Mouse (Mus musculus) embryonic facial prominence, embryonic 15.5 days (tissue): ENCODE data around the gene Tmem177. TPM values are rescaled to one million over a fixed set of nuclear protein-coding genes. Genes with fewer than 3 reads are reported as not detected.

Experiments used
- ATAC-seq: fragments of 200-750 bp; cut with Nextera tagmentation; 2 replicates; pipeline ENCODE4 v1.8.0; 2017; ENCODE audit warnings: low read depth, moderate TSS enrichment; ENCODE audit not compliant: insufficient number of reproducible peaks, low FRiP score, low TSS enrichment
- H3K27ac ChIP-seq: fragments of 300-500 bp; sonication (generic); replicated peaks from 2 replicates; pipeline ENCODE4 v1.5.1; 2015; ENCODE audit warnings: mild to moderate bottlenecking, inconsistent platforms
- H3K27me3 ChIP-seq: fragments of 300-500 bp; sonication (generic); 2 replicates; pipeline ENCODE4 v1.6.1; 2015; ENCODE audit warnings: inconsistent platforms
- H3K36me3 ChIP-seq: fragments of 300-500 bp; sonication (generic); 2 replicates; pipeline ENCODE4 v1.6.1; 2015; ENCODE audit warnings: mild to moderate bottlenecking, inconsistent platforms
- H3K4me1 ChIP-seq: fragments of 300-500 bp; sonication (generic); 2 replicates; pipeline ENCODE4 v1.6.1; 2015; ENCODE audit warnings: inconsistent platforms
- H3K4me2 ChIP-seq: fragments of 300-500 bp; sonication (generic); replicated peaks from 2 replicates; pipeline ENCODE4 v1.6.1; 2015; ENCODE audit warnings: mild to moderate bottlenecking, inconsistent platforms
- H3K4me3 ChIP-seq: fragments of 300-500 bp; sonication (generic); replicated peaks from 2 replicates; pipeline ENCODE4 v1.5.1; 2015; ENCODE audit warnings: mild to moderate bottlenecking, inconsistent platforms
- H3K9ac ChIP-seq: fragments of 300-500 bp; sonication (generic); 2 replicates; pipeline ENCODE4 v1.6.1; 2015; ENCODE audit warnings: inconsistent platforms
- H3K9me3 ChIP-seq: fragments of 300-500 bp; sonication (generic); replicated peaks from 2 replicates; pipeline ENCODE4 v1.6.1; 2016; ENCODE audit warnings: inconsistent platforms
- WGBS: fragments of 180-500 bp; shearing (Covaris S2); methylation state at CpG from one replicate; pipeline ENCODE4 v1.1.7; 2015; 5-methylcytosine and 5-hydroxymethylcytosine counted together
- polyA plus RNA-seq: library from polyadenylated mRNA; unstranded; fragments of >200 nt; fragmentation: Nextera tagmentation; extraction: Ambion mirVana; gene quantifications from 2 replicates; pipeline ENCODE4 v1.2.1, GENCODE M21; 2015

Tmem177 gene
- polyA plus RNA-seq, 1 experiment from 2014 or later = 8.1 TPM

DNA sequence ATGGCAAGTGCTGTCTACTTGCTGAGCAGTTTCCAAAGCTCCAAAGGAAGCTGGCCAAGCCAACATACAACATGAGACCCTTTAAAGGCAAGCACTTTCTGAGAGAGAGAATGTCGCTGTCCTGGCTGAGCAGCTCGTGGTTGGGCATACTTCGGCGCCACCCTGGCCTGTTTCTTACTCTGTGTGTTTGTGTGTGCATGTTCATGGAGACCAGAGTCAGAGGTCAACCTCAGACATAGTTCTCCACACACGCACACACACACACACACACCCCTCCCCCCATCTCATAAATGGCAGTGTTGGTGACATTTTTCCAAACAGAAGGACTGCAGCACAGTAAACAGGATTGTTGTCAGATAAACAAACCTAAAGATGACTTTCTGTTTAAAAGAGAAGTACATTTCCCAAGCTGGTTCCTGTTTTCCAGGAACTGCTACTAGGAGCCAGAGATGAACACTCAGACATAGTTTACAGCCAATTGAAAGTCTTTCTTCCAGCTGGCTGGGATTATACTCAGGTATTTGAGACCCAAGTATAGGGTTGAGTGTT, 3.9 kb upstream of the Tmem177 start:
- Histone ChIP-seq H3K9me3 (no peaks in the 10 kb centered on the region), H3K36me3 (no peaks in the 10 kb centered on the region), H3K27me3 (no peaks in the 10 kb centered on the region), H3K9ac (no peak overlapping the region), H3K27ac (no peak overlapping the region), H3K4me3 (no peak overlapping the region), H3K4me2 (no peak overlapping the region), H3K4me1 (no peaks in the 10 kb centered on the region)
- whole genome bisulfite sequencing = 82% methylated on average over 5 of the region's 5 CpGs
- ATAC-seq = no peak

- no peak for ATAC-seq
- H3K9ac ChIP-seq = no peak overlapping the region
- no peak overlapping the region for H3K4me2 ChIP-seq
- no peak overlapping the region for H3K27ac ChIP-seq
- peaks cover 16% of the 10 kb centered on the region; the same call in 1 of the 2 replicates for H3K36me3 ChIP-seq
- no peaks in the 10 kb centered on the region for H3K9me3 ChIP-seq
- no peaks in the 10 kb centered on the region for H3K27me3 ChIP-seq
- H3K4me3 ChIP-seq = no peak overlapping the region
- 69% methylated on average over 2 of the region's 2 CpGs for WGBS
- peaks cover 11% of the 10 kb centered on the region for H3K4me1 ChIP-seq
Observed at GRCm38 (mm10) chr1:119907206-119907748, 5.7 kb downstream of the Tmem177 start.

GRCm38 (mm10) chr1:119903231-119903620, 9.8 kb downstream of the Tmem177 start:
- no peak overlapping the region for H3K9ac ChIP-seq
- no peak overlapping the region for H3K4me3 ChIP-seq
- peak overlapping the region; percentile 17; the same call in 1 of the 2 replicates for H3K27ac ChIP-seq
- no peaks in the 10 kb centered on the region for H3K27me3 ChIP-seq
- no peak overlapping the region; the same call in 1 of the 2 replicates for H3K4me2 ChIP-seq
- no peaks in the 10 kb centered on the region for H3K9me3 ChIP-seq
- H3K36me3 ChIP-seq = no peaks in the 10 kb centered on the region
- peaks cover 17% of the 10 kb centered on the region for H3K4me1 ChIP-seq
- WGBS = 22% methylated on average over 6 of the region's 6 CpGs
- 0 out of 2 replicates have a peak, but pooled peaks have one; percentile 21 for ATAC-seq

DNA sequence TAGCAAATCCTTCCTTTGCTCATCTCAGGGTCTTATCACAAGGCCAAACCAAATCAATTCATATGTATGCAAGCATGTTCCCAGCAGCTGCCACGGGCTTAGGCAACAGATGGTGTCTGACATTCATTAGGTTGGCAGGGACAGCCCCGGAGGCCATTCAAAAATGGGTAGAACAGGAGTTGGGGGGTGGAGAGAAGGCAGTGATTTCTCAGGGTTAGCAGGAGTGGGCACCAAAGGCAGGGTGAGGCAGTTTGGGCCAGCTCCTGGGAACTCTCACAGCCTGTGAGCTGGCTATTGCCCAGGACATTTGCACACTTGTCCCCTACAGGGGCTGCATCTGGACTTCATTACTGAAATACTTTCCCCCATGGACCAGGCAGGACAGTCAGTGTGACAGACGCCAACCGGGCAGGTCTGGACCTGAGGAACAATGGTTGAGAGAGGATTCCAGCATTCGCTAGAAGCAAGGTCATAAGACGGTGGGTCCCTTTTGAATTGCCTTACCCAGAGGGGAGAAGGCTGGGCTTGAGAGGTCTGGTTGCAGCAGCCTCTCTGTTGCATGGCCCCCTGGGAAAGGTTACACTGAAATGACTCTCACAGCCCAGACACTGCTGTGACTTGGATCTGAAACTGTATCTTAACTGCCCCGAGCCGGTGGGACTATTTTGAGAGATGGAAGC, 10.3 kb downstream of the Tmem177 start:
- Histone ChIP-seq H3K4me3 (no peak overlapping the region), H3K27ac (peak overlapping the region; percentile 17; the same call in 1 of the 2 replicates), H3K4me1 (peaks cover 17% of the 10 kb centered on the region), H3K27me3 (no peaks in the 10 kb centered on the region), H3K9me3 (no peaks in the 10 kb centered on the region), H3K4me2 (no peak overlapping the region; the same call in 1 of the 2 replicates), H3K9ac (no peak overlapping the region), H3K36me3 (no peaks in the 10 kb centered on the region)
- peak; percentile 56; the same call in 1 of the 2 replicates for ATAC-seq
- WGBS = 10% methylated on average over 8 of the region's 8 CpGs

GRCm38 (mm10) chr1:119899195-119900123, 13.5 kb downstream of the Tmem177 start:
- Histone ChIP-seq H3K36me3 (no peaks in the 10 kb centered on the region), H3K9me3 (no peaks in the 10 kb centered on the region), H3K4me3 (no peak overlapping the region), H3K27ac (no peak overlapping the region), H3K4me1 (peaks cover 24% of the 10 kb centered on the region), H3K4me2 (no peak overlapping the region), H3K9ac (no peak overlapping the region), H3K27me3 (no peaks in the 10 kb centered on the region)
- WGBS = 69% methylated on average over 11 of the region's 11 CpGs
- ATAC-seq = 0 out of 2 replicates have a peak, but pooled peaks have one; percentile 31

DNA sequence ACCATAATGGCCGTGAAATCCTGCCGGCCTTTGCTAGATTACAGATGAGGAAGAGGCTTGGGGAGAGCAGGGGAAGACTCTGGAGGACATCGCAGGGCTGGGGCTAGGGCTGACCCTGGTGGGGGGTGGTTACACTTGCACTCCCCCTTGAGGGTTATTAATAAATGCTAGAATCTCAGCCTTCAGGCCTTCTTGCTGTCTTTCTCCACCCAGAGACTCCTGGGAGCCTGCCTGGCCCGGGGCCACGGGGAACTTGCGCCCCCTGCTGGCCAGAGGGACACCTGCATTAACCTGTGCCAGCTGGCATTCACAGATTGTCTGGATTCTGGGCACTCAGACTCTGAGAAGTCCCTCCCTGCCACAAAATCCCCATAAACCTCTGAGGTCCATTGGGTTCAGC, 18.1 kb downstream of the Tmem177 start:
- H3K4me3 ChIP-seq = no peak overlapping the region
- peaks cover 10% of the 10 kb centered on the region; the same call in 1 of the 2 replicates for H3K4me1 ChIP-seq
- no peaks in the 10 kb centered on the region for H3K36me3 ChIP-seq
- no peak for ATAC-seq
- H3K9ac ChIP-seq = no peak overlapping the region
- no peaks in the 10 kb centered on the region for H3K27me3 ChIP-seq
- no peak overlapping the region for H3K4me2 ChIP-seq
- H3K27ac ChIP-seq = no peak overlapping the region
- WGBS = 29% methylated on average over 6 of the region's 6 CpGs
- no peaks in the 10 kb centered on the region for H3K9me3 ChIP-seq

GRCm38 (mm10) chr1:119893600-119893999, 19.4 kb downstream of the Tmem177 start:
- ATAC-seq = no peak
- H3K4me2 ChIP-seq = no peak overlapping the region
- H3K4me1 ChIP-seq = 0 out of 2 replicates have a peak, but pooled peaks cover 6% of the 10 kb centered on the region
- no peaks in the 10 kb centered on the region for H3K9me3 ChIP-seq
- no peaks in the 10 kb centered on the region for H3K36me3 ChIP-seq
- no peak overlapping the region for H3K4me3 ChIP-seq
- no peaks in the 10 kb centered on the region for H3K27me3 ChIP-seq
- H3K27ac ChIP-seq = no peak overlapping the region
- no peak overlapping the region for H3K9ac ChIP-seq
- WGBS = 80% methylated on average over 3 of the region's 3 CpGs

GRCm38 (mm10) chr1:119892933-119893332, 20.1 kb downstream of the Tmem177 start:
- Histone ChIP-seq H3K27me3 (no peaks in the 10 kb centered on the region), H3K4me3 (no peak overlapping the region), H3K27ac (no peak overlapping the region), H3K4me2 (no peak overlapping the region), H3K9me3 (no peaks in the 10 kb centered on the region), H3K36me3 (no peaks in the 10 kb centered on the region), H3K9ac (no peak overlapping the region), H3K4me1 (0 out of 2 replicates have a peak, but pooled peaks cover 6% of the 10 kb centered on the region)
- 61% methylated on average over 6 of the region's 6 CpGs for WGBS
- ATAC-seq = no peak

- Histone ChIP-seq H3K4me2 (no peak overlapping the region), H3K27ac (no peak overlapping the region), H3K9ac (no peak overlapping the region), H3K27me3 (no peaks in the 10 kb centered on the region), H3K4me1 (peaks cover 6% of the 10 kb centered on the region; the same call in 1 of the 2 replicates), H3K4me3 (no peak overlapping the region), H3K36me3 (no peaks in the 10 kb centered on the region), H3K9me3 (no peaks in the 10 kb centered on the region)
- WGBS = 75% methylated on average over 4 of the region's 4 CpGs
- no peak for ATAC-seq
Observed at GRCm38 (mm10) chr1:119891865-119892264, 21.1 kb downstream of the Tmem177 start.

DNA sequence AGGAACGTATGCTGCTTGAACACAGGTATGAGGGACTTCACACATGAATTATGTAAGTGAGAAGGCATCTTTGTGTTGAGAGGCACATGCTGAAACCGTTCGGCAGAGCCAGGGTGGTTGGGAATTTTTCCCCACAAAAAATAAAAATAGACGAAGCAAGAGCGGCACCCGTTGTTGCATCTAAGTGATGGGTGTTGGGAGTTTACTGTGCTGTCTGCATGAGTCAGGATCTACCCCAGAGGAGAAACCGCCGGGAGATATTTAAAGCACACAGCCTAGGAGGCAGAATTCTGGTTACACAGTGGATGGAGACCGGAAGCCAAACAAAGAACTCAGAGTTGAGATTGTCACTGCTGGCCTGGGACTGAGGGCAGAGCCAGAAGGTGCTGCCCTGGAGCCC, 21.9 kb downstream of the Tmem177 start:
- H3K27ac ChIP-seq = no peak overlapping the region
- no peak overlapping the region for H3K9ac ChIP-seq
- no peaks in the 10 kb centered on the region for H3K27me3 ChIP-seq
- peak; percentile 16; the same call in 1 of the 2 replicates for ATAC-seq
- peaks cover 14% of the 10 kb centered on the region for H3K4me1 ChIP-seq
- H3K4me2 ChIP-seq = no peak overlapping the region
- 81% methylated on average over 9 of the region's 9 CpGs for WGBS
- no peak overlapping the region for H3K4me3 ChIP-seq
- no peaks in the 10 kb centered on the region for H3K36me3 ChIP-seq
- no peaks in the 10 kb centered on the region for H3K9me3 ChIP-seq

DNA sequence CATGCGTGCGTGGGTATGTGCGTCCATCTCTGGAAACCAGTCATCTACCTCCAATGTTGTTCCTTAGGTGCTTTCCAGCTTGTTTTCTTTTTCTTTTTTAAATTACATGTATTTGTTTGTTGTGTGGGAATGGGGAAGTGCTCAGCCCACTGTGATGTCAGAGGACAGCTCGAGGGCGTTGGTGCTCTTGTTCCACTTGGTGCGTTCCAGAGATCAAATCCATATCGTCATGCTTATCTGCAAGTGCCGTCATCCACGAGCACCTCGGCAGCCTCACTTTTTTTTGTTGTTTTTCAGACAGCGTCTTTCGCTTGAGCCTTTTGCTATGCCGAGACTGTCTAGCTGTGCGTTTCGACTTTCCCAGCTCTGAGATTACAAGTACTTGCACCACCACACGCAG, 23.7 kb downstream of the Tmem177 start:
- Histone ChIP-seq H3K4me1 (peaks cover 9% of the 10 kb centered on the region), H3K27ac (no peak overlapping the region), H3K36me3 (no peaks in the 10 kb centered on the region), H3K4me3 (no peak overlapping the region), H3K4me2 (no peak overlapping the region), H3K9me3 (no peaks in the 10 kb centered on the region), H3K27me3 (no peaks in the 10 kb centered on the region), H3K9ac (no peak overlapping the region)
- WGBS = 59% methylated on average over 16 of the region's 16 CpGs
- no peak for ATAC-seq
